Mouse (Mus musculus) gonadal fat pad, adult 2 months (tissue): ENCODE data around the gene Fabp1. TPM values are rescaled to one million over a fixed set of nuclear protein-coding genes. Genes with fewer than 3 reads are reported as not detected.

Source experiments
- DNase-seq: peaks from one replicate; pipeline ENCODE4 v3.0.0-alpha.2; 2012; ENCODE audit warnings: low read depth
- polyA plus RNA-seq: library from polyadenylated mRNA; depleted of rRNA; stranded (reverse); fragments of >200 nt; gene quantifications from 2 replicates; pipeline ENCODE4 v1.2.3, GENCODE M21; 2012; rRNA removed

Fabp1 gene
- 0.26 and 2.8 TPM in 2 replicates for polyA plus RNA-seq

GRCm38 (mm10) chr6:71199612-71200011, at the start of gene Fabp1:
TSS of gene Fabp1 (plus strand) at chr6:71199827.
- DNase-seq = no peak

- no peak for DNase-seq
These were observed 48.5 kb upstream of the Fabp1 start for GRCm38 (mm10) chr6:71151098-71151497.

GRCm38 (mm10) chr6:71153486-71153885, 46.1 kb upstream of the Fabp1 start:
- no peak for DNase-seq

GRCm38 (mm10) chr6:71154861-71155260, 44.8 kb upstream of the Fabp1 start:
- DNase-seq = no peak

- DNase-seq = no peak
These were observed 42.8 kb upstream of the Fabp1 start for GRCm38 (mm10) chr6:71156674-71157326.

- no peak for DNase-seq
These were observed 38.3 kb upstream of the Fabp1 start for GRCm38 (mm10) chr6:71161290-71161689.

GRCm38 (mm10) chr6:71162269-71162668, 37.4 kb upstream of the Fabp1 start:
- DNase-seq = no peak

- DNase-seq = no peak
These were observed 35.2 kb upstream of the Fabp1 start for GRCm38 (mm10) chr6:71164394-71164793.

- no peak for DNase-seq
These were observed 33.0 kb upstream of the Fabp1 start for GRCm38 (mm10) chr6:71166551-71167169.

- DNase-seq = no peak
These were observed 26.6 kb upstream of the Fabp1 start for GRCm38 (mm10) chr6:71172812-71173580.

GRCm38 (mm10) chr6:71180596-71180995, 19.0 kb upstream of the Fabp1 start:
- DNase-seq = no peak

- peak; percentile 99 for DNase-seq
These were observed 14.6 kb upstream of the Fabp1 start for GRCm38 (mm10) chr6:71184941-71185604.

- no peak for DNase-seq
These were observed 10.0 kb upstream of the Fabp1 start for GRCm38 (mm10) chr6:71189578-71189977.

- no peak for DNase-seq
These were observed 9.1 kb upstream of the Fabp1 start for GRCm38 (mm10) chr6:71190501-71190900.

- DNase-seq = no peak
These were observed 6.4 kb upstream of the Fabp1 start for GRCm38 (mm10) chr6:71193151-71193740.

GRCm38 (mm10) chr6:71196107-71196506, 3.5 kb upstream of the Fabp1 start:
- DNase-seq = no peak

- no peak for DNase-seq
These were observed 1.7 kb upstream of the Fabp1 start for GRCm38 (mm10) chr6:71197636-71198535.

GRCm38 (mm10) chr6:71201925-71202324, 2.3 kb downstream of the Fabp1 start:
- DNase-seq = no peak

- no peak for DNase-seq
These were observed 4.0 kb downstream of the Fabp1 start for GRCm38 (mm10) chr6:71203674-71204073.

GRCm38 (mm10) chr6:71204166-71204565, 4.5 kb downstream of the Fabp1 start:
- no peak for DNase-seq

- DNase-seq = no peak
These were observed 9.1 kb downstream of the Fabp1 start for GRCm38 (mm10) chr6:71208691-71209090.
